Mouse (Mus musculus) urinary bladder, postnatal 4 days (tissue): Measurements from ENCODE around the gene Gm47841.

Experiments used
- DNase-seq, 2 experiments: peaks; one replicate each; pipeline ENCODE4 v3.0.0; 2021 to 2022; ENCODE audit warnings: low spot score in 2 of 2

Gm47841 gene

DNA sequence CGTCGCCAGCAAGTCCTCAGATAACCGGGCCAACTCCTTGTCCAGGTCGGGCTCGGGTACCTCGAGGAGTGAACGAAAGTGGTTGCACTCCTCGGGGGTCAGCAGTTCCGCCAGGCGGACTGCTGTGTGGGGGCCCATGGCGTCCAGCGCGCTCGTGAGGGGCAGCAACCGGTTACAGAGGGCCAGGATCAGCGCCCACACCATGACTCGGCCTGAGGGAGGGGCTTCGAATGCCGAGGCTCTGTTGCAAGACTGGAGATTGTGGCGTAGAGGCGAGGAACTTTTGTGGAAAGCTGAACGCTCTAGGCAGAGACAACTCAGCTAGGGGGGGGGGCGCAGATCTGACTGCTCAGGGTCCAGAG lies at the start of gene Gm47841:
Gene Gm47841 (minus strand): TSS at position 204 of the 362 bp plus-strand sequence.
- no peak for DNase-seq

DNA sequence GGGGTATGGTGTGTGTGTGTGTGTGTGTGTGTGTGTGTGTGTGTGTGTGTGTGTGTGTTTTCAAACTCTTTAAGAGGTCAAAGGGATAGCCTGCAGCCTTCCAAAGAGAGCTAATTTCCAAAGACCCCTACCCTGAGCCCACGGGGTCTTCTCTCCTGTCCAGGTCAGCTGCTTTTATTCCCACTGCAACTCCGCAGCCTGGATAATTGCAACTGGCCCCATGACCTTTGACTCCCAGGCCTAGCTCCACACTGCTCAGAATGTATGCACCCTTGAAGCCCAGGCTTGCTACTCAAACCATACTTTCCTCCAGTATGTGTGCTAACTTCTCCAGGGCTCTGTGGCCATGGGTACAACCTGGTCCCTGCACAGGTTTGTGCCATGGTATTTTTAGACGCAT lies 48.2 kb upstream of the Gm47841 start:
- no peak for DNase-seq

DNA sequence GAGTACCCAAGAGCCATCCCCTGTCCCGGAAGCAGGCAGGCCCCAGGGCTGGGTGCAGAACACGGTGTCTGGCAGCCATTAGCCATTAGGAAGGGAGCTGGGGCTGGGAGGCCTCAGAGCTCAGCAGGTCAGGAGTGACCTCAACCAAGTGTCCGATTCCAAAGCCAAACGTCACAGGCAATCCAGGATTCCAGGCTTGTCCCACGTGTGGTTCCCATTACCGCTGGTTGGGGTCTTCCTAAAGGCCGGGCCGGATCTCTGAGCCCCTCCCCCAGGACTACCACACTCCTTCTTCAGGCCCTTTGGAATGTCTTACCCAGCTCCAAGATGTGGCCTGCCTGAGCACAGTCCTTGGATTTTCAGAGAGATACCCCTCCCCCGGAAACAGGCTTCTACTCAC lies 47.8 kb upstream of the Gm47841 start:
- no peak for DNase-seq

DNA sequence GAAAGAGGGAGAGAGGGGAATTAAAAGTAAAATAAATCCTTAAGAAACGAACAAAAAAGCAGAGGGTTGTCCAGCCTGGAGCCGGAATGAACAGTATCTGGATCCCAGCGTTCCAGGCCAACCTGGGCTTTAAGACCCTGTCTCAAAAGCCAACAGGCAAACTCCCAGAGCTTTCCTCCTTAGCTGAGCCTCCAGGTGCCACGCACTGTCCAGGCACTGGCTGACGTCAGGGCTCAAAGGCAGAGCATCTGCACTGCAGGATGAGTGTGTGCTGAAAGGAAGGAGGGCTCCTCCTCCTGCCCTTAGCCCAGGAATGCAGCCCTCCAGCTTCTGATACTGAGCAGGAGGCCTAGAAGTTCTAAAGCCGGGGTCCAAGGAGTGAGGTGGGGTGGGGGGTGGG lies 46.8 kb upstream of the Gm47841 start:
- no peak for DNase-seq

DNA sequence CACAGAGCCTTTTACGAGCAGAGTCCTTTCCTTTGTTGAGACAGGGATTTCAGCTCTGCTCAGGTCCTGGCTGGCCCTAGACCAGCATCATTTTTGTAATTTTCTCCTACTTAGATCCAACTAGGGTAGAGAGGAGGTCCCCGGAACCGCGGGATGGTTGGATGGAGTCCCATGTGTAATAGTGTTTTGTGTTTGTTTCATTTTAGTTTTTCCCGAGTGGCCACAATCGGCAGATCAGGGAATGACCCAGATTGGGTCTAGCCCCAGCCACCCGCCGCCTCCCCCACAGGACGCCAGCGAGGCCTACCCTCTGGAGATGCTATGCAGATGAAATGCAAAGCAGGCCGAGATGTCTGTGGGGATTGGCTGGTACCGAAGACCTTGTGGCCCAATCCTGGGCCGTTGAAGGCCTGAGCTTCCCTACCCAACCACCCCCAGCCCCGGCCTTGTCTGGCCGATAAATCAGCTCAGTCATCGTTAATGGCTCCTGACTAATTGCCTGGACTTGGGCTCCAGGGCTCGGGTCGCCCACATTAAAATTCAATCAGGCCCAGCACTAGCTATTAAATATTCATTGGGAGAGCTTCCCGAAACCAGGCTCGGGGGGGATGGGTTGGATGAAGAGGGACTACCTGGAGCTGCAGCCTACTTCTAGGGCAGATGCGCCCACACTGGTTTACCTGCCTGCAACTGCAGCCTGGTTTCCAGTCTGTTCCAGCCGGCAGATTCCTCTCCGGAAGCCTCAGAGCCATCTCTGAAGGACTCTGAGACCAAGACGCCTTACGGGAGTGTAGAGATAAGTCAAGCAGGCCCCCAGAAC lies 45.8 kb upstream of the Gm47841 start:
- peak in 1 of 2 experiments; percentile 69 for DNase-seq

DNA sequence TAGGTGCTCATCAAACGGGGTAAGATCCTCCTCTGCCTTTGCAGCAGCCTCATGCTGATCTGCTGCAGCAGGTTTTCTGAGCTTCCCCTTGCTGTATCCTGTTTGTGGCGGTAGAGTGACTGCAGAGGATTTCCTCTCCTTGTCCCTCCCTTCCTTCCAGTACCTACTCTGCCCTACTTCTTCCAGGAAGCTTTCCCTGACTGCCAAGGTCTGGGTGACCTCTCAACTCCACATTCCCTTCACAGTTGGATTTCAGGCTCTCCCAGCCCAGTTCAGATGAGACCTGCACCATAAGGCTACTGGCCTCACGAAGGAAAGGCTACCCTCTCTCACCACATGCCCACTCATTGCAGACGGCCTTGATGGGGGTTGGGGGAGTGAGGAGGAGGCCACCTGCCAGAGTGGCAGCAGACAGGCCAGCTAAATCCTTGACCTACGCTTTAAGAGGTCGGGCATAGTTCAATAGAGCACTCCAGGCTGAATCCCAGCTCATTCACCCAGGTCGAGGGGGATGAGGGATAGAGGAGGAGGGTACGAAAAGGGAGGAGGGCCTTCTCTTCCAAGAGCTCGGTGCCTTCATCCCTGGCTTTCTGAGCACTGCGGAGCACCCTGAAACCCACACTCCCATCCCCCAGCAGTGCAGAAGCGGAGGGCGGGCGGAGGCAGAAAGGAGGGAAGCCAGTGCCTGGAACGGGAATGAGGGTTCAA lies 45.1 kb upstream of the Gm47841 start:
- no peak for DNase-seq

DNA sequence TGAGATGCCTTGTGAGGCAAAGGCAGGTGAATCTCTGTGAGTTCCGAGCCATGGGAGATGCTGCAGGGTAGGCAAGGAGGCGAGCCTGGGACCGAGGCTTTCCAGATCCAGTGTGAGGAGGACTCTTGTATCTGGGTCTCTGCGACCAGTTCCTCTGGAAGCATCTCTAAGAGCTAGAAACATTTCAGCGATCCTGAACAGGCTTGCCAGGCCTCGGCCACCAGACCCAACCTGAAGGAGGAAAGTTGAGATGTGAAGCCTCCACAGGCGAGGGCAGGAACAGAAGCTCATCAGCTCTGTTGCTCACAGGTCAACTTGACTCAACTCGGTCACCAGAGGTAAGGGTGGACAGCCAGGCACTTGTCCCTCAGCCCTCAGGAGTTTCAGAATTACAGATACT lies 44.4 kb upstream of the Gm47841 start:
- DNase-seq = no peak

DNA sequence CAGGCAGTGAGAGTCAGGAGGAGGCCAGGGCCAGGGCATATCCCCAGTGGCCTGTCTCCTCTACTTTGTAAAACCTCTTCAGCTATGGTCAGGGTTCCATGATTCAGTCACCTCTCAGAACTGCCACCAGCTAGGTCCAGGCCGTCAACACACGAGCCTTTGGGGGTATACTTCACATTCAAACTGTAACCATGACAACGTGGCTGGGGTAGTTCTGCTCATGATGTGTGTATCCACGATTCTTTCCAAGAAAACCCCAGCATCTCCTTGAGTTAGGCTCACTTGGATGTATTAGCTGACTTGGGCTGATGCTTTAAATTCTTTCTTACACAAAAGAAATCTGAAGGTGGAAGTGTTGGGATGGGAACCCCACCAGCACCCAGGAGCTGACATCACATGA lies 41.1 kb upstream of the Gm47841 start:
- DNase-seq = no peak

DNA sequence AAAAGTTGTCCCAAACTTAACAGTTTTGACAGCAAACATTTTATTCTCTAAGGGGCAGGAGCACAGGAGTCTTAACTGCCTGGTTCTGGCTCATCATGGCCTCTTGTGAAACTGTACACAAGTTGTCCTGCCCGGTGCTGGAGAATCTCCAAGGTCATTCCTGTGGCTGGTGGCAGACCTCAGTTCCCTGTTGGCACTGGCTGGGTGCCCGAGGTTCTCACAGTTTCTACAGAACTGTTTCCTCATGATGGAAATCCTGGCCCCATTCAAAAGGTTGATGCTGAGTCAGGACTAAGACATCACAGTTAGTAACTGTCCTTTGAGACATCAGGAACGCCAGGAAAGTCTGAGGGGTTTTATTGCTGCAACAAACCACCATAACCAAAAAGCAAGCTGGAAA lies 39.8 kb upstream of the Gm47841 start:
- no peak for DNase-seq

DNA sequence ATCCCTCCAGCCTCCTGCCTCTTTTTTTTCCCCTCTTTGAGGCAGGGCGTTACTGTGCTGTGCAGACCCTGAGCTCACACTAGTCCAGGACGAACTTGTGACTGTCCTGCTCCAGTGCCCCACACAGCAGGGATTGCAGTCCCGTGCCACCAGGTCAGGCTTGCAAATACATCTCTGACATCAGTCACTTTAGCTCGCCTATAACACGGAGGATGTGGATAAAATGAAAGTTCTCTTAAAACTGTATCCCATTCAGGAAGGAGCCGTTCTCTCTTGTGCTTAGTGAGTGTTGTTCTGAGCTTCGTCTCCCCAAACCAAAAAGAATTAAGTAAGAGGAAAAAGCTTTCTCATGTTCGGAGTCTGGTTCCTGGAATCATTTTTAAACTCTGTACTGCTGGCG lies 39.3 kb upstream of the Gm47841 start:
- DNase-seq = no peak

DNA sequence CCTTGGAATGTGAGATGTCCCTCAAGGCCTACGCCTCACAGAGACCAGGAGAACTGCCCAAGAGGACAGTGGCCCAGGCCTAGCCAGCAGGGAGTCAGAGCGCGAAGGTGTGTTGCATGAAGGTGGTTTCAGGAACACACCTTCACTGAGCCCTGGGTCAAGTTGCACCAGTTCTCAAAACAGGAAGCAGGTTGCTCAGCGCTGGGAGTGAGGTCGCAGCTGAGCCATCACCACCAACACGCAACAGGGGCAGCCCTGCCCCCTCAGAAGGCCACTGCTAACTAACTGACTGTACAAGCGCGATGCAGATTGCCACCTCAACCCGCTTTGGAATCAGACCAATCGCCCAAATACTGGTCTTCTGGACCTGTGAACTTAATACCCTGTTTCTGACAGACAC lies 37.3 kb upstream of the Gm47841 start:
- DNase-seq = no peak

DNA sequence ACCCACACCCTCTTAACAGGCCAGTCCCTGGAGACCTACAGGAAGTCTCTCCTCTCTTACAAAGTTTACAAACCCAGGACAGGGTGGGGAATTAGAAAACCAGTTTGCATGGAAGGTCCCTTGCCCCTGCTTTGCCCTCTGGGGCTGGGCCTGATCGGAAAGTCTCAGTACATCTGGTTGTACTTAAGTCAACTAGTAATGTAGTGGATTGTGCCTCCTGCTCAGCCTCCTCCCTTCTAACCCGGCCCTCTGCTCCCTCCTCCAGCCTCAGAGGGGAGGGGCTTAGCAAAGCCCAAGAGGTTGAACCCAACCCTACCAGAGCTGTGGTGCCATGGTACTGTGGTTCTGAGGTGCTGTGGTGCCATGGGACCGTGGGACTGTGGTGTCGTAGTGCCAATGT lies 35.0 kb upstream of the Gm47841 start:
- DNase-seq = no peak

DNA sequence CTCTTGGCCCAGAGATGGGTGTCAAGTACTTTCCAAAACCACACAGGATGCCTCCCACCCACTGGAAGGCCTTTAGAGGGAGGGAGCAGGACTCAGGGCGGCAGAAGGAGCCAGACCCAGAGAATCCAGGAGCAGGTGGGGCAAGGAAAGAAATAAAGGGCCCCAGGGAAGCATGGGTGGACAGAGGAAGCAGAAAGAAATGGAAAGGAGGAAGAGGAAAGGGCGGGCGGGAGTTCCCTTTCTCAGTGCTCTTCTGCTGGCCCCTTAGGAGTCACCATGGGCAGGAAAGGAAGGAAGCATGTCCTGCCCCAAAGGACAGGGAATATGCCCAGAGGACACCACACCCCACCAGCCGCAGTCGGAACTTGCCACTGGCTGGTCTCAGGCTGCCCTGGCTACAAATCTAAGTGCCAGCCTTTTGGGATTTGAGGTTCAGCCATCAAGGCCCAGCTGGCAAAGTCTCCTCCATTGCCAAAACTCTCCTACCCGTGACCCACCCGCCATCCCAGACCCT lies 33.9 kb upstream of the Gm47841 start:
- no peak for DNase-seq

DNA sequence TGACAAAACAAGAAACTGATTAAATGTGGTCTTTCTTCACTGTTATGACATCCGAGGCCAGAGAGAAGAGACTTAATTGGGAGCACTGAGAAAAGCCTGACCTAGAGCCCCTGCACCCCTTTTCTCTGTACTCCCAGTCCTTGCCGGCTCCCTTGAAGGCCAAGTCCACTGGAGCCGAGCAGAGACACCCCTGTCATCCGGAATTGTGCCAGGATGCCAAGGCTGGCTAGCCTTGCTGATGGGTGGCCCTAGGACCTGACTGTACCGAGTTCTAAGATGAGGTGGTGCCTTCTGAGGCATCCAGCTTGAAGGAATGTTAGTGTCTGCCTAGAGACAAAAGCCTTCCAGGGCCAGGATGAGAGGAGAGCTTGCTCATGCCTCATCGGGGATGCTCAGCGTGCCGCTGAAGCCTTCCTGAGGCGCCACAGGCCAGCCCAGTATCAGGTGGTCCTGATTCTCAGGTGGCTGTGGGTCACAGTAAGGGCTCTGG lies 32.9 kb upstream of the Gm47841 start:
- no peak for DNase-seq

DNA sequence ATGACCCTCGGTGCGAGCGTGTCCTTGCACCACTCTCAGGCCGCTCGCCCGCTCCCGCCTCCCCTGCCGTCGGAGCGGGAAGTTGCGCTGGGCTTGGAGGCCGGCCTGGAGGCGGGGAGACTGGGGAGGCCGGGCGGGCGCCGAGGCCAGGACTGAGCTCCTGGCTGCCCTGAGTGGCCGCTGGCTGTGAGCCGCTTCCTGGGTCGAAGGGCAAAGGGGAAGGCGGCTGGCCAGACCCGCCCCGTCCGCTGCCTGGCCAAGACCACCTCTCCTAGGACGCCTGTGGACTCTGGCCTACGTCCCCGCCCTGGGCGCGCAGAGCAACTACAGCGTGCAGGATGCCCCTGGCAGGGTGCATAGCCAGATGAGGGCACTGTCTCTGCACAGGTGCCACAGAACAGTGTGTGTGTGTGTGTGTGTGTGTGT lies 31.5 kb upstream of the Gm47841 start:
- DNase-seq = peak; percentile 83 to 87

DNA sequence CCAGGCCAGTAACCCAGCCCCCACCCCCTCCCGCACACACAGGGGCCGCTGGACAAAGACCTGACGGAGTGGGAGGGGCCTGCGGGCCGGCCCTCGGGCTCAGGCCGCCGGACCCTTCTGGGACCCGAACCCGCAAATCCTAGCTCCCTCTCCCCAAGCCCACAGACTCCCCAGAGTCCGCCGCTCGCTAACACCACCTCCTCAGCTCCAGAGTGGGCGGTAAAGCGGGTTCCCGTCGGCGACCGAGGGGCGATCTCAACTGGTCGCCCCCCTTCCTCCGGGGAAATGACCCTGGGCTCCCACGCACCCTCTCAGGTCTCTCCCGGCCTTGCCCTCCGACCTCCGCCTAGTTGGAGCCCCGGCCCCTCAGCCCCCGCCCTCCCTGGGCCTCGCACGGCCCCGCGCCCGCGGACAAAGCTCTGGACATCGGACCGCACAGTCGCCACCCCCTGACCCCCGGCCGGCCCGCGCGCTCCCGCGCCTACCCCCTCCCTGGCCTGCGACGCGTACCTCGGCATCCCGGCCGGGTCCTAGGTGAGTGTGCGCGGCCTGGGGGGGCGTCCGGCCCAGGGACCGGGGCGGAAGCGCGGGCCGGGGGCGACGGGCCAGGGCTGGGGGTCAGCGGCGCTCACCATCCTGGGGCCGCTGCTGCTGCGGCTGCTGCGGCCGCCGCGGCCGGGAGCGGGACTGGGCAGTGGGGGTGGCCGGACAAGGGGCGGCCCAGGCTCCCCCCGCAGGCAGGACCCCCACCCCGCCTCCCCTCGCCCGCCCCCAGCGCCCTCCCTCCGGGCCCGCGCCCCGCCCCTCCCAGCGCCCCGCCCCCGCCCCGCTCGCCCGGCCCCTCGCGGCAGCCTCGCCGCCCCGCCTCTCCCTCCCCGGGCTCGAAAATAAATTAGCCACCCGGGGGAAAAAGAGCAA lies 30.9 kb upstream of the Gm47841 start, which contains the start of gene Fignl2:
Gene Fignl2 (minus strand): TSS at position 755 of the 918 bp plus-strand sequence.
- DNase-seq = peak in 1 of 2 experiments; percentile 46

DNA sequence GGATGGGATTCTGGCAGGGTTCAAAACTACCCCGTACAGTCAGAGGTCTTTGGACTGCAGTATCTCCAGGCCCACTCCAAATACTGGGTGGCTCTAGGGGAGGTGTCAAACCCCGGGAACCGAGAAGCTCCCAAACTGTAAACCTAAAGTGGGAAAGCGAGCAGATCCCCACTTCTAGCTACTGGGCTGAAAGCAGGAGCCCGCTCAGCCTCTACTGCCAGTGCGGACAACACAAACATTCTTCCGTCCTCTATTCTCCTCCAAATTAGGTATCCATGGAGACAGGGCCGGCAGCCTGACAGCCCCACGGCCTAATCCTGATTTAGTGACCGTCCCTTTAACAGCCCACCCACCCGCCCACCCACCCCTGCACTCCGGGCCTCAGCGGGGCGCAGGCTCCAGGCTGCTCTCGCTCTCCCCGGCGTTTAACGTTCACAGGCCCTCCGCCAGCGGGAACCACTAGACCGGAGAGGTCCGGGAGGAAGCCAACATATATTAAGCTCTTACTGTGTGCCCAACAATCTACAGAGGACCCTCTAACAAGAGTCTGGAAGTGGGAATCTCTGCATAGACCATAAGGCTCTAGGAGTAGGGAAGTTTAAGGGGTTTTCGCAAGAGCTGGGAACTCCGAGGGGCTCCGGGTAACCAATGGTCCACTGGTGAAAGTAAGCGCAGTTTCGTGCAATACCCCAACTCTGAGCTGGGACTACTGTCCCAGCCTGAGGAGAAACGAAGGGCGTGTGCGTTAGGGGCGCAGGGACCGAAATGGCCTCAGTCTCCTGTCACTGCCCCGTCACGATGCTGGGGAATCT lies 30.0 kb upstream of the Gm47841 start:
- DNase-seq = no peak

DNA sequence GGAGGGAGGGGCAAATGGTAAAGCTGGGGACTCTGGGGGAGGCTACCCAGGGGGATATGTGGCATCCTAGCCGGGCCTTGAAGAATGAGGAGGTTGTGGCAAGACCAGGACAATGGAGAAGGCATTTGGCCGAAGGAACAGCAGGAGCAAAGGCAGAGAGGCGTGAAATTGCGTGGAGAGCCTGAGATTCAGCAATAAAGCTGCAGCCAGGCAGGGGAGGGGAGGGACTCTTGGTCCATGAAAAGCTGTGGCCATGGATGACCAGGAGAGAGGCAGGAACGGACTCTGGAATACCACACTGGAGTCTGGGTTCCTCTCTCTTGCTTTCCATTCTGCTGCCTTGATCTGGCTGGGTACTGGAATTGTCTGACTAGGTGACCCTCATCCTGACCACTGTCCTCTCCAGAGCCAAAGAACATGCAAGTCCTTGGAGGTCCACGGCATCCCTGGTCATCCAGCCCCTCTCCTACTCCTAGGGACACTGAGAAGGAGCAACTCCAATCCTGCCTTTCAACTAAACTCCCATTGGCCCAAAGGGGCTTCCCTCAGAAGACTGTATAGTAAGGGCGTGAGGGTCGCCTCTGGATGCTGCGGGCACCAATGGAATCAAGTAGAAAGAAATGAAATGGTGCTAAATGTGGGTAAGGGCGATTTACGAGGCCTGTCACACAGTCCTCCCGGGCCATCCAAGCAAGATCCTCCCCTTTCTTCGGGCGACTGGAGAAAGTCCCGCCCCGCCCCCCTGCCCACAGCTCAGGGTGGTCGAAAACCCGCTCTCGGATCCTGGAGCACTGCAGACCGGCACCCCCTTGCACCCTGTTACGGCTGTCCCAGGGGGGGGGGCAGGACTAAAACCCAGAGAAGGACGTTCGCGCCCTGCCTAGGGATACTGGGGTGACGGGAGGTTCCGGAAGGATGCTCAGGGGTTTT lies 29.1 kb upstream of the Gm47841 start:
- DNase-seq = no peak

DNA sequence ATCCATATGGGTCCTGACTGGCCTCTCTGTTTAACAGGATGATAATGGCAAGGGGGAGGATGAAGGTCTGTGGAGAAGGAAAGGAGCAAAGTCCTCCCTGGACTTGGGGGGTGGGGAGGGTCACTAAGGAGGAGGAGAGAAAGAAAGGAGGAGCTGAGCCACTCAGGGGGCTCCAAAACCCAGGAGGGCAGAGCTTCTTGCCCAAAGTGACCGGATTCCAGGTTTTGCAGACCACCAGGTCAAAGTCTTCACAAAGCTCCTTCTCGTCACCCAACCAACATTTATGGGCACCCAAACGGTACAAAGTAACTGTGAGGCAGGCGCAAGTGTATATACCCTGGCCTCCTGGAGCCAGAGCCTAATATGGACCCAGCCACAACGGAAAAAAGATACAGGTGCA lies 28.5 kb upstream of the Gm47841 start:
- DNase-seq = no peak

DNA sequence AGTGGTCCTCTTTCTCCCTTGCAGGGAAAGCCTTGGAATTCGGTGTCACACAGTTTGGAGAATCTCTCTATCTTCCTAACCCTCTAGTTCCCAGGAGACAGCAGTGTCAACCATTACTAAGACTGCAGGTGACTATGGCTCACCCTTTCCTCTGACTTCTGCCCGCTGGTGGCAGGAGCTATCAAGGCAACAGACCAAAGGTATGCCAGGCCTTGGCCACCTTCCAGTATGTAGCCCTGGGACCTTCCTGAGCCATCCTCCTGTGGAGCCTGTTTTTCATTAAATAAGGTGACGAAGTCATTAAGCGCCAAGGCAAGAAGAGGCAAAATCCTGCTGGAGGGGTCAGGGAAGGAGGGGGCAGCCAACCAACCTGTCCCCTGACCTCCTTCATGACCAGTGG lies 28.0 kb upstream of the Gm47841 start:
- no peak for DNase-seq
